Comparison of ENCODE assay signal across 9 mouse cellular contexts in genomic region chr5:76565321-76565720, GRCm38 (mm10). TPM values are rescaled to one million over a fixed set of nuclear protein-coding genes. Genes with fewer than 3 reads are reported as not detected.
DNase-seq lines count a peak whose midpoint lies in the region; ATAC-seq and TF ChIP-seq lines count a peak whose summit lies in the region.
"Had no signal": no experiment of that assay in that cellular context is flagged by ENCODE, and none has a peak within 500 bp of the region (broad histone marks: within the 10 kb centered on the region; RNA-seq: fewer than 3 reads in every experiment).

No protein-coding gene starts in this region.

- H3K4me3 ChIP-seq in hindbrain, embryonic 11.5 days (ENCODE audit: low read depth, low read length) = no peak overlapping the region
- H3K4me3 ChIP-seq in hindbrain, embryonic 13.5 days = no peak overlapping the region
- no peak overlapping the region for H3K4me3 ChIP-seq in ES-Bruce4 (ENCODE audit: low read depth, low read length)
- no peak overlapping the region for H3K4me3 ChIP-seq in left cerebral cortex, adult 2 months
- no peak overlapping the region for H3K4me3 ChIP-seq in testis, adult 2 months (ENCODE audit: control insufficient read depth, low read depth, low read length)
- H3K4me3 ChIP-seq: heart, embryonic 13.5 days had no signal

- H3K27me3 ChIP-seq in hindbrain, embryonic 11.5 days (ENCODE audit: control insufficient read depth, insufficient read depth, low read length) = no peaks in the 10 kb centered on the region
- H3K27me3 ChIP-seq in hindbrain, embryonic 13.5 days = no peaks in the 10 kb centered on the region
- no peaks in the 10 kb centered on the region for H3K27me3 ChIP-seq in ES-Bruce4 (ENCODE audit: control insufficient read depth, insufficient read depth, low read length, poor library complexity, severe bottlenecking)
- no peaks in the 10 kb centered on the region for H3K27me3 ChIP-seq in testis, adult 2 months (ENCODE audit: control insufficient read depth, insufficient read depth, low read length)
- H3K27me3 ChIP-seq: heart, embryonic 13.5 days had no signal

- peak; percentile 68 for DNase-seq in hindbrain, embryonic 11.5 days (ENCODE audit: low spot score)
- DNase-seq in brain, adult 2 months (ENCODE audit: low read depth, low spot score) = peak; percentile 80
- peak; percentile 12 for DNase-seq in gastrocnemius, postnatal 25 days
- peak; percentile 49 to 62 for DNase-seq in left cerebral cortex, adult 2 months (ENCODE audit: extremely low spot score in 1 of 2, low spot score in 2 of 2)
- peak; percentile 89 for DNase-seq in naive thymus-derived CD4-positive, alpha-beta T cell, adult 2 months (ENCODE audit: low read depth)

- ATAC-seq in hindbrain, embryonic 11.5 days (ENCODE audit: low FRiP score) = no peak
- ATAC-seq in hindbrain, embryonic 13.5 days (ENCODE audit: low FRiP score) = no peak

- peaks cover 6% of the 10 kb centered on the region; the same call in 1 of the 2 replicates for H3K36me3 ChIP-seq in hindbrain, embryonic 11.5 days (ENCODE audit: control insufficient read depth, insufficient read depth, low read length)
- H3K36me3 ChIP-seq in hindbrain, embryonic 13.5 days = peaks cover 83% of the 10 kb centered on the region
- H3K36me3 ChIP-seq in ES-Bruce4 (ENCODE audit: control insufficient read depth, insufficient read depth, low read length, poor library complexity, severe bottlenecking) = peaks cover 14% of the 10 kb centered on the region
- peaks cover 6% of the 10 kb centered on the region for H3K36me3 ChIP-seq in testis, adult 2 months (ENCODE audit: control insufficient read depth, insufficient read depth, low read length)

- no peak overlapping the region for H3K27ac ChIP-seq in hindbrain, embryonic 11.5 days (ENCODE audit: low read depth, low read length)
- no peak overlapping the region for H3K27ac ChIP-seq in hindbrain, embryonic 13.5 days
- no peak overlapping the region for H3K27ac ChIP-seq in ES-Bruce4 (ENCODE audit: insufficient read depth, low read length)
- no peak overlapping the region for H3K27ac ChIP-seq in left cerebral cortex, adult 2 months
- no peak overlapping the region for H3K27ac ChIP-seq in testis, adult 2 months (ENCODE audit: control insufficient read depth, insufficient read depth, low read depth, low read length)
- H3K27ac ChIP-seq: heart, embryonic 13.5 days had no signal

- no peak overlapping the region for H3K4me2 ChIP-seq in hindbrain, embryonic 11.5 days (replicated peaks; ENCODE audit: low read depth, low read length)
- no peak overlapping the region for H3K4me2 ChIP-seq in hindbrain, embryonic 13.5 days
- H3K4me2 ChIP-seq: heart, embryonic 13.5 days had no signal

- WGBS in hindbrain, embryonic 11.5 days = 34% methylated on average over 3 of the region's 3 CpGs
- whole genome bisulfite sequencing in hindbrain, embryonic 13.5 days = 27% methylated on average over 3 of the region's 3 CpGs

- peak; percentile 100 for TF ChIP-seq CTCF in ES-Bruce4 (IDR thresholded peaks at IDR 0.05; ENCODE audit: low read depth, low read length)
- TF ChIP-seq CTCF in left cerebral cortex, adult 2 months (IDR thresholded peaks at IDR 0.05) = peak; percentile 95
- peak; percentile 96; the same call in 1 of the 2 replicates for TF ChIP-seq CTCF in testis, adult 2 months (IDR thresholded peaks at IDR 0.05; ENCODE audit: control insufficient read depth, insufficient read depth, insufficient replicate concordance, low read depth, low read length)

- no peak for TF ChIP-seq POLR2A in ES-Bruce4 (IDR thresholded peaks at IDR 0.05; ENCODE audit: insufficient read depth, low read length)
- no peak for TF ChIP-seq POLR2A in testis, adult 2 months (IDR thresholded peaks at IDR 0.05; ENCODE audit: control insufficient read depth, low read depth, low read length)

- no peaks in the 10 kb centered on the region for H3K9me3 ChIP-seq in hindbrain, embryonic 11.5 days (ENCODE audit: control insufficient read depth, low read length)
- H3K9me3 ChIP-seq in hindbrain, embryonic 13.5 days = no peaks in the 10 kb centered on the region
- H3K9me3 ChIP-seq in ES-Bruce4 (replicated peaks; ENCODE audit: control insufficient read depth, insufficient read depth, low read length, poor library complexity, severe bottlenecking) = no peaks in the 10 kb centered on the region
- H3K9me3 ChIP-seq: heart, embryonic 13.5 days had no signal

- TF ChIP-seq EP300 in ES-Bruce4 (IDR thresholded peaks at IDR 0.05; ENCODE audit: insufficient read depth, low read depth, low read length) = no peak

- intact Hi-C loops in left cerebral cortex, adult 2 months (cut with DNase I) = loop anchor here (2.0 kb wide), 1 partner anchor 277 kb away; no protein-coding TSS in a partner anchor

- no peak overlapping the region for H3K9ac ChIP-seq in hindbrain, embryonic 11.5 days (ENCODE audit: low read depth, low read length)
- no peak overlapping the region for H3K9ac ChIP-seq in hindbrain, embryonic 13.5 days
- no peak overlapping the region for H3K9ac ChIP-seq in ES-Bruce4 (ENCODE audit: low read depth, poor library complexity, severe bottlenecking)
- H3K9ac ChIP-seq: heart, embryonic 13.5 days had no signal

- no peaks in the 10 kb centered on the region for H3K4me1 ChIP-seq in hindbrain, embryonic 11.5 days (replicated peaks; ENCODE audit: control insufficient read depth, insufficient read depth, low read length)
- no peaks in the 10 kb centered on the region for H3K4me1 ChIP-seq in hindbrain, embryonic 13.5 days (replicated peaks)
- no peaks in the 10 kb centered on the region for H3K4me1 ChIP-seq in ES-Bruce4 (ENCODE audit: control insufficient read depth, insufficient read depth, low read length)
- no peaks in the 10 kb centered on the region for H3K4me1 ChIP-seq in testis, adult 2 months (ENCODE audit: control insufficient read depth, insufficient read depth, low read length)
- H3K4me1 ChIP-seq: heart, embryonic 13.5 days had no signal

RNA-seq across cellular contexts. Expression of gene Cep135, which starts 23.2 kb away (rescaled TPM):
- 10.5 and 11.1 TPM in 2 replicates for polyA plus RNA-seq in hindbrain, embryonic 11.5 days (2014; fragmentation: Nextera tagmentation; extraction: Ambion mirVana)
- polyA plus RNA-seq in hindbrain, embryonic 13.5 days (2015; fragmentation: Nextera tagmentation; extraction: Ambion mirVana) = 3.9 and 4.5 TPM in 2 replicates
- polyA plus RNA-seq in ES-Bruce4 (2011; ENCODE audit: insufficient read depth, insufficient read length, low read depth, missing spikeins) = 8.4 and 10.8 TPM in 2 replicates
- 1 to 10 TPM in 1 of 2 experiments, under 1 TPM in 1; 0.97 to 1.4 TPM for total RNA-seq in gastrocnemius, postnatal 25 days (2021)
- 1 to 10 TPM; 6.8 to 7.2 TPM for total RNA-seq in left cerebral cortex, adult 2 months (2021)
- 3.8 and 4.4 TPM in 2 replicates for polyA plus RNA-seq in testis, adult 2 months (2012; rRNA removed)

RNA-seq across cellular contexts. Expression of gene Exoc1, which starts 36.2 kb away (rescaled TPM):
- polyA plus RNA-seq in hindbrain, embryonic 11.5 days (2014; fragmentation: Nextera tagmentation; extraction: Ambion mirVana) = 53.6 and 60.7 TPM in 2 replicates
- polyA plus RNA-seq in hindbrain, embryonic 13.5 days (2015; fragmentation: Nextera tagmentation; extraction: Ambion mirVana) = 56.6 and 57.1 TPM in 2 replicates
- 41.6 and 48.5 TPM in 2 replicates for polyA plus RNA-seq in ES-Bruce4 (2011; ENCODE audit: insufficient read depth, insufficient read length, low read depth, missing spikeins)
- total RNA-seq in gastrocnemius, postnatal 25 days (2021) = 10 to 100 TPM; 10.1 to 12.3 TPM
- 10 to 100 TPM; 55.4 to 59.9 TPM for total RNA-seq in left cerebral cortex, adult 2 months (2021)
- polyA plus RNA-seq in testis, adult 2 months (2012; rRNA removed) = 14.9 and 20.3 TPM in 2 replicates

Comparison
In these comparisons a context has a peak if more than half of its experiments do, and no peak if none do; other contexts are left out.
1. DNase-seq: peak in every context shown above with its lines; median percentile 89 in naive thymus-derived CD4-positive, alpha-beta T cell, adult 2 months; 80 in brain, adult 2 months; 68 in hindbrain, embryonic 11.5 days; 56 in left cerebral cortex, adult 2 months; 12 in gastrocnemius, postnatal 25 days.